Comparison of ENCODE assay signal across 13 mouse cellular contexts in genomic region chr9:35467264-35467817, GRCm38 (mm10). TPM values are rescaled to one million over a fixed set of nuclear protein-coding genes. Genes with fewer than 3 reads are reported as not detected.
DNase-seq lines count a peak whose midpoint lies in the region; ATAC-seq and TF ChIP-seq lines count a peak whose summit lies in the region.
"Had no signal": no experiment of that assay in that cellular context is flagged by ENCODE, and none has a peak within 500 bp of the region (broad histone marks: within the 10 kb centered on the region; RNA-seq: fewer than 3 reads in every experiment).

No protein-coding gene starts in this region.

- H3K9me3 ChIP-seq in stomach, embryonic 15.5 days = no peaks in the 10 kb centered on the region
- no peaks in the 10 kb centered on the region for H3K9me3 ChIP-seq in midbrain, embryonic 14.5 days (ENCODE audit: control insufficient read depth, low read length)
- H3K9me3 ChIP-seq: hindbrain, embryonic 10.5 days; liver, embryonic 12.5 days had no signal

- no peaks in the 10 kb centered on the region for H3K4me1 ChIP-seq in kidney, adult 2 months (ENCODE audit: control insufficient read depth, insufficient read depth, low read length)
- no peaks in the 10 kb centered on the region for H3K4me1 ChIP-seq in stomach, embryonic 15.5 days
- no peaks in the 10 kb centered on the region for H3K4me1 ChIP-seq in midbrain, embryonic 14.5 days (ENCODE audit: control insufficient read depth, insufficient read depth, low read length)
- H3K4me1 ChIP-seq: hindbrain, embryonic 10.5 days; liver, embryonic 12.5 days had no signal

- ATAC-seq in stomach, embryonic 15.5 days (ENCODE audit: insufficient read depth, low FRiP score, low read depth) = peak; percentile 84
- no peak for ATAC-seq in midbrain, embryonic 14.5 days (ENCODE audit: low FRiP score, low TSS enrichment)
- ATAC-seq: forebrain, embryonic 16.5 days; liver, embryonic 12.5 days had no signal

- no peaks in the 10 kb centered on the region for H3K27me3 ChIP-seq in kidney, adult 2 months (replicated peaks; ENCODE audit: control insufficient read depth, insufficient read depth, low read length)
- H3K27me3 ChIP-seq in stomach, embryonic 15.5 days (replicated peaks) = no peaks in the 10 kb centered on the region
- no peaks in the 10 kb centered on the region for H3K27me3 ChIP-seq in midbrain, embryonic 14.5 days (ENCODE audit: control insufficient read depth, insufficient read depth, low read length)
- H3K27me3 ChIP-seq: liver, embryonic 12.5 days had no signal

- no peaks in the 10 kb centered on the region for H3K36me3 ChIP-seq in kidney, adult 2 months (ENCODE audit: control insufficient read depth, insufficient read depth, low read length)
- H3K36me3 ChIP-seq in stomach, embryonic 15.5 days = 0 out of 2 replicates have a peak, but pooled peaks cover 7% of the 10 kb centered on the region
- H3K36me3 ChIP-seq in midbrain, embryonic 14.5 days (ENCODE audit: control insufficient read depth, insufficient read depth, low read length) = peaks cover 46% of the 10 kb centered on the region
- H3K36me3 ChIP-seq: liver, embryonic 12.5 days had no signal

- H3K9ac ChIP-seq in stomach, embryonic 15.5 days = no peak overlapping the region
- no peak overlapping the region for H3K9ac ChIP-seq in midbrain, embryonic 14.5 days (replicated peaks; ENCODE audit: low read length)
- H3K9ac ChIP-seq: liver, embryonic 12.5 days had no signal

- H3K4me2 ChIP-seq in stomach, embryonic 15.5 days = no peak overlapping the region
- no peak overlapping the region for H3K4me2 ChIP-seq in midbrain, embryonic 14.5 days (ENCODE audit: low read length)
- H3K4me2 ChIP-seq: liver, embryonic 12.5 days had no signal

- TF ChIP-seq POLR2A in kidney, adult 2 months (IDR thresholded peaks at IDR 0.05; ENCODE audit: low read depth, low read length) = no peak

- peak; percentile 3 for DNase-seq in kidney, adult 2 months
- no peak for DNase-seq in kidney, adult 18-20 months
- DNase-seq in adipocyte (ENCODE audit: low spot score) = peak; percentile 40
- DNase-seq in kidney, postnatal 10 days = peak; percentile 45
- DNase-seq in neural tube, embryonic 10.5 days (ENCODE audit: extremely low spot score, low spot score) = no peak
- no peak for DNase-seq in midbrain, embryonic 14.5 days
- DNase-seq in spleen, postnatal 36 days (ENCODE audit: low spot score in 2 of 2) = no peak
- DNase-seq: cerebellum, postnatal 25 days; layer of hippocampus, postnatal 36 days had no signal

- no peak overlapping the region for H3K4me3 ChIP-seq in kidney, adult 2 months (ENCODE audit: insufficient read depth, low read depth, low read length)
- no peak overlapping the region for H3K4me3 ChIP-seq in stomach, embryonic 15.5 days (replicated peaks)
- no peak overlapping the region for H3K4me3 ChIP-seq in midbrain, embryonic 14.5 days (replicated peaks; ENCODE audit: low read depth, low read length)
- H3K4me3 ChIP-seq: hindbrain, embryonic 10.5 days; liver, embryonic 12.5 days had no signal

- TF ChIP-seq CTCF in kidney, adult 2 months (conservative IDR thresholded peaks at IDR 0.05; ENCODE audit: insufficient read depth, insufficient read length, low read depth, low read length) = no peak

- 46% methylated on average over 8 of the region's 8 CpGs for WGBS in kidney, adult 2 months
- 51% methylated on average over 8 of the region's 8 CpGs for WGBS in stomach, embryonic 15.5 days
- 76% methylated on average over 8 of the region's 8 CpGs for WGBS in midbrain, embryonic 14.5 days

- H3K27ac ChIP-seq in kidney, adult 2 months (ENCODE audit: insufficient read depth, low read depth, low read length) = no peak overlapping the region
- peak overlapping the region; percentile 41; the same call in 1 of the 2 replicates for H3K27ac ChIP-seq in stomach, embryonic 15.5 days
- no peak overlapping the region for H3K27ac ChIP-seq in midbrain, embryonic 14.5 days (replicated peaks; ENCODE audit: low read depth, low read length)
- H3K27ac ChIP-seq: hindbrain, embryonic 10.5 days; liver, embryonic 12.5 days had no signal

RNA-seq across cellular contexts. Expression of gene Cdon, which starts 46.4 kb away (rescaled TPM):
- polyA plus RNA-seq in kidney, adult 2 months (2012; rRNA removed) = 3.7 and 4.0 TPM in 2 replicates
- 10.2 and 10.4 TPM in 2 replicates for polyA plus RNA-seq in stomach, embryonic 15.5 days (2015; fragmentation: Nextera tagmentation; extraction: Ambion mirVana)
- polyA plus RNA-seq in midbrain, embryonic 14.5 days (2014; fragmentation: Nextera tagmentation; extraction: Ambion mirVana) = 3.5 and 6.4 TPM in 2 replicates

RNA-seq across cellular contexts. Expression of gene Gm1113, which starts 50.7 kb away (rescaled TPM):
- not detected in 2 replicates for polyA plus RNA-seq in kidney, adult 2 months (2012; rRNA removed)
- not detected in 2 replicates for polyA plus RNA-seq in stomach, embryonic 15.5 days (2015; fragmentation: Nextera tagmentation; extraction: Ambion mirVana)
- polyA plus RNA-seq in midbrain, embryonic 14.5 days (2014; fragmentation: Nextera tagmentation; extraction: Ambion mirVana) = not detected in 2 replicates
- polyA plus RNA-seq: forebrain, embryonic 16.5 days; hindbrain, embryonic 10.5 days; liver, embryonic 12.5 days had no signal

Comparison
In these comparisons a context has a peak if more than half of its experiments do, and no peak if none do; other contexts are left out.
1. DNase-seq: peak in kidney, adult 2 months (single experiment), adipocyte (single experiment) and kidney, postnatal 10 days (single experiment); none in kidney, adult 18-20 months (single experiment), neural tube, embryonic 10.5 days (single experiment), midbrain, embryonic 14.5 days (single experiment) and spleen, postnatal 36 days (0 of 2).